Mouse (Mus musculus): Measurements from ENCODE around the gene Gm21987. TPM values are rescaled to one million over a fixed set of nuclear protein-coding genes. Genes with fewer than 3 reads are reported as not detected.
A peak's percentile ranks its signal among the peaks of the same experiment; 100 is the strongest.

Gene Gm21987
- polyA plus RNA-seq, 1 experiment from 2014 or later: not detected

- Histone ChIP-seq H3K4me2 (peak overlapping the region; percentile 57), H3K27me3 (replicated peaks) (peaks cover 12% of the 10 kb centered on the region; the same call in 1 of the 2 replicates), H3K9me3 (replicated peaks) (no peaks in the 10 kb centered on the region), H3K9ac (no peak overlapping the region), H3K4me1 (peaks cover 40% of the 10 kb centered on the region), H3K36me3 (no peaks in the 10 kb centered on the region), H3K27ac (no peak overlapping the region), H3K4me3 (no peak overlapping the region)
- ATAC-seq: peak; percentile 14; the same call in 1 of the 2 replicates
- 73% methylated on average over 9 of the region's 9 CpGs for WGBS (ENCODE audit: insufficient replicate concordance)
Measured at GRCm38 (mm10) chr16:38400311-38400960, 53.6 kb downstream of the Gm21987 start.

- no peak overlapping the region for H3K9ac ChIP-seq
- H3K4me2 ChIP-seq: no peak overlapping the region
- H3K9me3 ChIP-seq (replicated peaks): no peaks in the 10 kb centered on the region
- WGBS (ENCODE audit: insufficient replicate concordance): 73% methylated on average over 6 of the region's 6 CpGs
- peaks cover 12% of the 10 kb centered on the region; the same call in 1 of the 2 replicates for H3K27me3 ChIP-seq (replicated peaks)
- no peaks in the 10 kb centered on the region for H3K36me3 ChIP-seq
- H3K27ac ChIP-seq: no peak overlapping the region
- H3K4me1 ChIP-seq: peaks cover 39% of the 10 kb centered on the region
- no peak overlapping the region for H3K4me3 ChIP-seq
- no peak for ATAC-seq
Measured at GRCm38 (mm10) chr16:38401468-38401867, 54.6 kb downstream of the Gm21987 start.

- Histone ChIP-seq H3K9me3 (replicated peaks) (no peaks in the 10 kb centered on the region), H3K27me3 (replicated peaks) (peaks cover 12% of the 10 kb centered on the region; the same call in 1 of the 2 replicates), H3K4me3 (no peak overlapping the region), H3K4me1 (peaks cover 49% of the 10 kb centered on the region), H3K9ac (no peak overlapping the region), H3K27ac (no peak overlapping the region), H3K36me3 (no peaks in the 10 kb centered on the region), H3K4me2 (no peak overlapping the region)
- no peak for ATAC-seq
- WGBS (ENCODE audit: insufficient replicate concordance): 33% methylated on average over 7 of the region's 7 CpGs
Measured at GRCm38 (mm10) chr16:38403639-38404038, 56.8 kb downstream of the Gm21987 start.

GRCm38 (mm10) chr16:38406293-38406692 lies 59.5 kb downstream of the Gm21987 start:
- Histone ChIP-seq H3K27ac (no peak overlapping the region), H3K27me3 (replicated peaks) (0 out of 2 replicates have a peak, but pooled peaks cover 3% of the 10 kb centered on the region), H3K9ac (no peak overlapping the region), H3K4me2 (no peak overlapping the region), H3K36me3 (no peaks in the 10 kb centered on the region), H3K4me3 (no peak overlapping the region), H3K9me3 (replicated peaks) (no peaks in the 10 kb centered on the region), H3K4me1 (peaks cover 23% of the 10 kb centered on the region)
- no peak for ATAC-seq
- 63% methylated on average over 5 of the region's 5 CpGs for WGBS (ENCODE audit: insufficient replicate concordance)

- H3K9ac ChIP-seq: no peak overlapping the region
- H3K9me3 ChIP-seq (replicated peaks): no peaks in the 10 kb centered on the region
- peak; percentile 61 for ATAC-seq
- peaks cover 19% of the 10 kb centered on the region for H3K4me1 ChIP-seq
- H3K27ac ChIP-seq: no peak overlapping the region
- H3K4me2 ChIP-seq: no peak overlapping the region
- H3K36me3 ChIP-seq: no peaks in the 10 kb centered on the region
- H3K27me3 ChIP-seq (replicated peaks): 0 out of 2 replicates have a peak, but pooled peaks cover 3% of the 10 kb centered on the region
- H3K4me3 ChIP-seq: no peak overlapping the region
- 68% methylated on average over 6 of the region's 6 CpGs for WGBS (ENCODE audit: insufficient replicate concordance)
Measured at GRCm38 (mm10) chr16:38406708-38407107, 59.9 kb downstream of the Gm21987 start.

- H3K9ac ChIP-seq: no peak overlapping the region
- H3K4me1 ChIP-seq: peaks cover 19% of the 10 kb centered on the region
- 0 out of 2 replicates have a peak, but pooled peaks cover 3% of the 10 kb centered on the region for H3K27me3 ChIP-seq (replicated peaks)
- no peaks in the 10 kb centered on the region for H3K9me3 ChIP-seq (replicated peaks)
- WGBS (ENCODE audit: insufficient replicate concordance): 60% methylated on average over 5 of the region's 5 CpGs
- no peak overlapping the region for H3K27ac ChIP-seq
- ATAC-seq: no peak
- no peak overlapping the region for H3K4me2 ChIP-seq
- H3K4me3 ChIP-seq: no peak overlapping the region
- no peaks in the 10 kb centered on the region for H3K36me3 ChIP-seq
Measured at GRCm38 (mm10) chr16:38407584-38407983, 60.7 kb downstream of the Gm21987 start.

GRCm38 (mm10) chr16:38408416-38408815 lies 61.6 kb downstream of the Gm21987 start:
- 0 out of 2 replicates have a peak, but pooled peaks cover 3% of the 10 kb centered on the region for H3K27me3 ChIP-seq (replicated peaks)
- H3K4me2 ChIP-seq: no peak overlapping the region
- 92% methylated on average over 7 of the region's 8 CpGs for WGBS (ENCODE audit: insufficient replicate concordance)
- ATAC-seq: no peak
- no peak overlapping the region for H3K27ac ChIP-seq
- H3K9ac ChIP-seq: no peak overlapping the region
- peaks cover 19% of the 10 kb centered on the region for H3K4me1 ChIP-seq
- no peak overlapping the region for H3K4me3 ChIP-seq
- no peaks in the 10 kb centered on the region for H3K9me3 ChIP-seq (replicated peaks)
- no peaks in the 10 kb centered on the region for H3K36me3 ChIP-seq

Other genes with a start within 250 kb of the Gm21987 start
- gene Nr1i2, start 52.2 kb upstream of the Gm21987 start, polyA plus RNA-seq (2016; fragmentation: Nextera tagmentation; extraction: Ambion mirVana): 1.4 and 1.8 TPM in 2 replicates
- gene Maats1, start 4.9 kb upstream of the Gm21987 start, polyA plus RNA-seq (2016; fragmentation: Nextera tagmentation; extraction: Ambion mirVana): 0.05 TPM in 1 of 2 replicates, not detected in the other
- 404 and 417 TPM in 2 replicates for gene Cox17, start within 50 bp of the Gm21987 start, polyA plus RNA-seq (2016; fragmentation: Nextera tagmentation; extraction: Ambion mirVana)
- 20.3 and 24.8 TPM in 2 replicates for gene Popdc2, start 15.2 kb downstream of the Gm21987 start, polyA plus RNA-seq (2016; fragmentation: Nextera tagmentation; extraction: Ambion mirVana)
- 3.4 TPM in 2 replicates for gene Pla1a, start 86.1 kb downstream of the Gm21987 start, polyA plus RNA-seq (2016; fragmentation: Nextera tagmentation; extraction: Ambion mirVana)
- 50.8 and 53.5 TPM in 2 replicates for gene Adprh, start 105.7 kb downstream of the Gm21987 start, polyA plus RNA-seq (2016; fragmentation: Nextera tagmentation; extraction: Ambion mirVana)
- gene Cd80, start 108.5 kb downstream of the Gm21987 start, polyA plus RNA-seq (2016; fragmentation: Nextera tagmentation; extraction: Ambion mirVana): 0.12 and 0.19 TPM in 2 replicates
- gene Timmdc1, start 175.6 kb downstream of the Gm21987 start, polyA plus RNA-seq (2016; fragmentation: Nextera tagmentation; extraction: Ambion mirVana): 19.7 and 19.9 TPM in 2 replicates
- 17.7 and 18.3 TPM in 2 replicates for gene Poglut1, start 203.2 kb downstream of the Gm21987 start, polyA plus RNA-seq (2016; fragmentation: Nextera tagmentation; extraction: Ambion mirVana)
- gene Tmem39a, start 211.7 kb downstream of the Gm21987 start, polyA plus RNA-seq (2016; fragmentation: Nextera tagmentation; extraction: Ambion mirVana): 41.3 and 48.6 TPM in 2 replicates